Mouse (Mus musculus) granulocyte monocyte progenitor cell, adult 5-6 weeks (primary cell): ENCODE data around the gene Slc35d2. TPM values are rescaled to one million over a fixed set of nuclear protein-coding genes. Genes with fewer than 3 reads are reported as not detected.
"Not testable (repeated sequence)": the region's sequence is repeated elsewhere in the genome, so short reads cannot be mapped to it uniquely, and the experiment has no call there.

Experiments used
- ATAC-seq: replicated peaks from 2 replicates; pipeline ENCODE4 v1.8.0; 2016; ENCODE audit warnings: mild to moderate bottlenecking, moderate TSS enrichment, inconsistent platforms; ENCODE audit not compliant: poor library complexity, severe bottlenecking
- total RNA-seq, 2 experiments: library from RNA; stranded (forward) in 1 of 2; stranded (reverse) in 1 of 2; fragments of 200-712, 200-1000 nt in 1 of 2; fragments of >200 nt in 1 of 2; fragmentation: Nextera tagmentation in 1 of 2; gene quantifications; 2 replicates each; pipeline ENCODE4 v1.2.3; 2014 to 2017

Gene Slc35d2
- total RNA-seq, 2 experiments from 2014 or later = 5.8 TPM; not detected in 1

GRCm38 (mm10) chr13:64064276-64064675 is 64.9 kb downstream of the Slc35d2 start:
- no peak for ATAC-seq

GRCm38 (mm10) chr13:64060935-64061506 is 68.1 kb downstream of the Slc35d2 start:
- no peak for ATAC-seq

- ATAC-seq = no peak
These were observed 75.2 kb downstream of the Slc35d2 start for GRCm38 (mm10) chr13:64053959-64054358.

GRCm38 (mm10) chr13:64052281-64052680 is 76.9 kb downstream of the Slc35d2 start:
- ATAC-seq = not testable (repeated sequence)

- ATAC-seq = no peak
These were observed 78.3 kb downstream of the Slc35d2 start for GRCm38 (mm10) chr13:64050895-64051294.

GRCm38 (mm10) chr13:64049535-64049934 is 79.6 kb downstream of the Slc35d2 start:
- ATAC-seq = no peak

GRCm38 (mm10) chr13:64048467-64048866 is 80.7 kb downstream of the Slc35d2 start:
- ATAC-seq = peak; percentile 94

Other genes starting within 250 kb of the Slc35d2 start
- not detected in 2 replicates for gene Hsd17b3, start 40.1 kb downstream of the Slc35d2 start, total RNA-seq (2014; fragmentation: Nextera tagmentation)
- gene Hsd17b3, start 40.1 kb downstream of the Slc35d2 start, total RNA-seq (2017) = not detected in 2 replicates
- 23.9 and 35.8 TPM in 2 replicates for gene Zfp367, start 23.8 kb upstream of the Slc35d2 start, total RNA-seq (2014; fragmentation: Nextera tagmentation)
- 45.3 and 50.9 TPM in 2 replicates for gene Zfp367, start 23.8 kb upstream of the Slc35d2 start, total RNA-seq (2017)
- 6.7 and 7.5 TPM in 2 replicates for gene Habp4, start 32.5 kb upstream of the Slc35d2 start, total RNA-seq (2014; fragmentation: Nextera tagmentation)
- 1.7 and 7.7 TPM in 2 replicates for gene Habp4, start 32.5 kb upstream of the Slc35d2 start, total RNA-seq (2017)
- 0.97 and 1.8 TPM in 2 replicates for gene Cdc14b, start 145.9 kb upstream of the Slc35d2 start, total RNA-seq (2014; fragmentation: Nextera tagmentation)
- 0.73 and 2.1 TPM in 2 replicates for gene Cdc14b, start 145.9 kb upstream of the Slc35d2 start, total RNA-seq (2017)
- 19.1 and 20.5 TPM in 2 replicates for gene Aaed1, start 183.3 kb upstream of the Slc35d2 start, total RNA-seq (2014; fragmentation: Nextera tagmentation)
- 37.4 and 37.8 TPM in 2 replicates for gene Aaed1, start 183.3 kb upstream of the Slc35d2 start, total RNA-seq (2017)
- 9.3 and 43.6 TPM in 2 replicates for gene Ctsl, start 241.5 kb upstream of the Slc35d2 start, total RNA-seq (2014; fragmentation: Nextera tagmentation)
- 23.3 and 53.2 TPM in 2 replicates for gene Ctsl, start 241.5 kb upstream of the Slc35d2 start, total RNA-seq (2017)